Mouse (Mus musculus) erythroblast, embryonic 14.5 days (primary cell): ENCODE data around the gene Actr10.

Experiments used
- GATA1 ChIP-seq: IDR thresholded peaks from 2 replicates; pipeline ENCODE4 v1.6.1; 2012; ENCODE audit warnings: low read length, inconsistent platforms, mixed read lengths
- TAL1 ChIP-seq: IDR thresholded peaks from 3 replicates; pipeline ENCODE4 v1.6.1; 2012; ENCODE audit warnings: low read length, inconsistent platforms, mixed read lengths

DNA sequence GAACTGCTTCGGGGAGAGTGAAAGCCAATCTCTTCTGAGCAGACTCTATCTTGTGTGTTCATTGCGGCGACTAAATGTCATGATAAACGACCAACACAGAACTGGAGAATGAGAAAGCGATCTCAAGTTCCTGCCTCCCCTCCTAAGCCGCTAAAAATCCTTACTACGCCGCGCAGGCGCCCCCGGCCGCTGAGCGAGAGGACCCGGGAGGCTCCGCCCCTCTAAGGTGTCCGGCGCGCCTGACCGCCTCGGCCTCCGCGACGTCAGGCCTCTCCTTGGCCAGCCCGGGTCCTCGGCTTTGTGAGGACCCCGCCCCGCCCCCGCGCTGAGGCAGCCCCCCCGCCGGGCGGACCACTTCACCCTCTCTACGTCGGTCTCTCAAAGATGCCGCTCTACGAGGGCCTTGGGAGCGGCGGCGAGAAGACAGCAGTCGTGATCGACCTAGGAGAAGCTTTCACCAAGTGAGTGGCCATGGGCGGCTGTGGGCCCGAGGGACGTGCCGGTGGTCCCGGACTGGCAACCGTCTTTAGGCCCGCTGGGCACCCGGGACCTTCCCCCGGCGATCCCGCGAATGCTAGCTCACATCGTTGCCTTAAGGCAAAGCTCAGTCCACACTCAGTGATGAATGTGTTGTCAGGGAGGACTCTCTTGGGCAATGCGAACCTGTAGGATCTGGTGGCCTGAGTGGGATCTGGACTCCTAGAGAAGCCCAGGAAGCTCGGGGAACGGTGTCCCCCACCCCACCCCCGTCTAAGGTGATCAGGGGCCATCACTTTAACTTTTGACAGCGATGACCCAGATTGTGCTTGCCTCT lies at the start of gene Actr10:
- TF ChIP-seq GATA1 = no peak
- TF ChIP-seq TAL1 = no peak
